Mouse (Mus musculus) skeletal muscle tissue, adult 2 months (tissue): Measurements from ENCODE around the gene Msi2.
A peak's percentile ranks its signal among the peaks of the same experiment; 100 is the strongest.

Source experiments
- DNase-seq: peaks from one replicate; pipeline ENCODE4 v3.0.0-alpha.2; 2012; ENCODE audit warnings: low read depth, low spot score

The Msi2 gene

GRCm38 (mm10) chr11:88592099-88592498 is 126.2 kb downstream of the Msi2 start:
- DNase-seq: no peak

- no peak for DNase-seq
Observed at GRCm38 (mm10) chr11:88590647-88591046, 127.7 kb downstream of the Msi2 start.

DNA sequence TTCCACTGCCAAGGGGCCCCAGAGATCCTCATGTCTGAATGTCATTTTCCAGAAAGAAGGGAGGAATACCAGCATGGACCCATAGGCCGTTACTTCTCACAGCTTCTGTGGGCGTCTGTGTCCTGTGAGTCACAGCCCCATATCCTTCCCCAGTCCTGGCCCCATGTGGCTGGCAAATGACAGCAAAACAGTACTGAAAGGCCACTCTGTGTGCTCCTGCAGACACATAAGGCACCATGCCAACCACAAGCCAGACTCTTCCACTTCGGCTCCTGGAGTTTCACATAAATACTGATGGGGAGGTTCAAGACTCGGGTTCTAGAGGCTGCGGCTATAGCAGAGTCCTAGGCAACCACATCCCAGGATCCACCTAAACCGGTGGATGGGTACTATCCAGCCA is 128.7 kb downstream of the Msi2 start:
- DNase-seq: no peak

GRCm38 (mm10) chr11:88588688-88589210 is 129.6 kb downstream of the Msi2 start:
- DNase-seq: no peak

DNA sequence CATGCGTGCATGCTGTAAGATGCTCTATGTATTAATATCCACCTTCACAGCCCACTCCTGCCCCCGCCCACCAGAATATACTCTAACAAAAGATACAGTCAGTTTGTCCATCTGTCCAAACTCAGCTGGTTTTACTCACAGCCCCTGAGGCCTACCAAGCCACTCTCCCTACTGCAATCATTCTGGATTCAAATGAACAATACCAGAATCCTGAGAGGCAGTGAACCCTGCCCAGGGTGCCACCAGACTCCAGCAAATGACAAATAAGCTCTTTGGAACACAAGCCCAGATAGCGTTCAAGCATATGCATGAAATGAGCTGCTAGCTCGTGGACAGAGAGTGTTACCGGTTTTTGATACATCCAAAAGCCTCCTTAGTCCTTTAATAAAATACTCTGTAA is 130.6 kb downstream of the Msi2 start:
- DNase-seq: no peak

DNA sequence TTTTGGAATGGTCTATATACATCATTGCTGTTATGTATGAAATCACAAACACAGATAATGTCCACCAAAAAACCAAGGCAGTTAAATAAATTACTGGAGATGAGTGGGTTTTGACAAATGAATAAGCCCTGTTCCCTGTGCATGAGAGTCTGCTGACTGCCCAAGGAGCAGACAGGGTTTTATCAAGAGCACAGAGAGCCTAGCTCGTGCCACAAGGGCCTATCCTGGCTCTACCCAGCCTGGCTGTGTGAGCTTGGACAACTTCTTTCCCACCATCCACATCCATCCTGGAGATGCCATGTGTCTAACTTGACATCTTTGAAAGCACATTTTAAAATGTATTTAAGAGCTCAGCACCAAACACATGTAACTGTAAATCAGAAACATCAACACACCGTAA is 132.4 kb downstream of the Msi2 start:
- no peak for DNase-seq

DNA sequence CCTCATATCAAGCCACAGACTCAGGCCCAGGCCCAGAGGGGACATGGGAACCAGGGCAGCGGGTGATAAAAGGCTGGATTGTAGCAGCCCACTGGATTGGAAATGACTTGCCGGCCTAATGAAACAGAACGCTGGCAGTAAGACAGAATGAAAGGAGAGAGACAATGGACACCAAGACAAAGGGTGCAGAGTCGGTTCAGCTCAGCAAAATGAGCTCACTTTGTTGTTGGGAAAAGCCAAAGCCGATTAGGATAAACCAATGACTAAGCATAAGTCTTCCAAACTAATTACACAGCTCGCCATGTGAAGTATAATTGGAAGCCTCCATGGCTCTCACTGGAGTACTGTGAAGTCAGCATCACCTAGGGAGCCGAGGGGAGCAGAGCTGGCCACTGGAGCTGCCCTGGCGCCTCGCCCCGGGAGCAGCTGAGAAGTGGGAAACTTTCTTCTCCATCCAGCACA is 133.1 kb downstream of the Msi2 start:
- DNase-seq: peak; percentile 43

- DNase-seq: no peak
Observed at GRCm38 (mm10) chr11:88583866-88584265, 134.4 kb downstream of the Msi2 start.

GRCm38 (mm10) chr11:88583259-88583833 is 135.0 kb downstream of the Msi2 start:
- DNase-seq: no peak

DNA sequence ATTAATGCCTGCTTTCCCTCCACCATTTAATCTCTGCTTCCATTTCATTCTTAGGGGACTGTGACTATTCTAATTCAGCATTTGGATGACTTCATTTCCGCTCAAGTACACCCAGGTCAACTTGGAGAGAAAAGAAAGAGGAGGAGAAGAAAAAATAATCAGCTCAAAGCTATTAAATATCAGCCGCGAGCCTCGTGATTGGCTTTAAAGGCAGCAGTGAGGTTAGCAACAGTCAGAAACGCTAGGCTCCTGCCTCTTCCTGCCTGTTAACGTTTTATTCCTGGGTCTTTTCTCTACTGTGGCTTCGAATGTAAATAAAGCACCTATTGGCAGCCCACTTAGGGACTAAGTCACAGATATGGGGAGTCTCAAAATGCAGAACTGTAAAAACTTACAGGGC is 135.5 kb downstream of the Msi2 start:
- DNase-seq: peak; percentile 53

- no peak for DNase-seq
Observed at GRCm38 (mm10) chr11:88582021-88582707, 136.1 kb downstream of the Msi2 start.

DNA sequence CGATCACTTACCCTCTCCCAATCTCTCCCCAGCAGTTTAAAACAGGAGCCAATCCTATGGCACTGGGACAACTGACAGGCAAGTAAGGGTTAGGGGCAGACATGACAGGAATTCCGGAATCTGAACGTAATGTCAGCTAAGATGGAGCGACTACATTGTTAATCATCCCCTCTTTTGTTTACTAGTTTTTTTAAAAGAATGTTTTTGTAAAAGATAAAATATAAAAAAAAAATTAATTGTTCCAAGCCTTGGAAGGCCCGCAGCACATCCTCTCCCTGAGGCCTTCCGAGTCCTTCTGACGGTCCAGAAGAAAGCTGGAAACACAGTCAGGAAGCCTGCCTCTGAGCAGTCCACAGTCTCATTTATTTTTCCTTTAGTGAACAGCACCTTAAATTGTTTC is 136.9 kb downstream of the Msi2 start:
- no peak for DNase-seq

- no peak for DNase-seq
Observed at GRCm38 (mm10) chr11:88578700-88579099, 139.6 kb downstream of the Msi2 start.

DNA sequence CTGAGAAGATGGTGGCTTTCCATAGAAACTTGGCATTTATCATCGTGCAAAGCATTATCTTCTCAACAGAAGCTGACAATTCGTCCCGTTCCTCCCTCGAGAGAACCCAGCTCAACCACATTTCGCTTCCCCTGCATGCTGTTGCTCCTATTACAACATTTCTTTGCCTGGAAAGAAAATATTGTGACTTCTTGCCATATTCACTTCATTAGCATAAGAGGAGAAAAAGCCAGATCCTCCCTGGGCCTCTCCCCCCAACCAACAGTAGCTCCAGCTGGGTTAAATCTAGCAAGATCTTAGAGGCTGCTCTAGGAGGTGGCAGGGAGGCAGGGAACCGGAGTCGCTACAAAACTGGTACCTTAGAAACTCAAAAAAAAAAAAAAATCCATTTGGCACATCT is 141.2 kb downstream of the Msi2 start:
- DNase-seq: no peak

DNA sequence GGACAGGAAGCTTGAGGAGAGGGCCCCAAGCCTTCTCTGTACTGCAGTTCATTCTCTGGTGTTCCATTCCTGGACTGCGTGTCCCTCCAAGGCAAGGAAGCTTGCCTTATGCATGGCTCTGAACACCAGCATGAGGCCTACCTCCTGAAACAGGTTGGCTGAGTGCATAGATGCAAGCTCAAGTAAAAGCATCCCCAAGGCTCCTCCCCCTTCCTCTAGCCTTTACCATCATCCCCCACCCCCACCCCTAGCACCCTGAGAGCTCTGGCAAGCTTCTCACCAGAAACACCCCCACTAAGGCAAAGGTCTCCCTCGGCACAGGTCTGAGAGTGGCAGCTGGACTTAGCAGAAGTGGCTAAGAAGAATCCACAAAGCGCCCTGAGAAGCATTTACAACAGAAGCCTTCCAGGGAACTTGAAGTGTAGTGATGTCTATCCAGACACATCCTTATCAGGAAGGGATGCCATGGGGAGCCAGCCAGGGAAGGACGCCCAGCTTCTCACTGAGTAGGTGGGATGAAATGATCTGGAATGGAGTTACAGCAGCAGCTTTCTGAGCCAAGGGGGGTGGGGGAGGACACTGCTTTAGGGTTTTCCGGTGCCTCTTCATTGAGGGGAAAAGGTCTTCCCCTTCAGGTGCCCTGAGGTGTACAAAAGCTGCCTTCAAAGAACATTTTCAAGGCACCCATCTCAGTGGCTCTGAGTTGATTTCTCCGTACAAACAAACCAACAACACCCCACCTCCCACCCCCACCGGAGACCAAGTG is 141.9 kb downstream of the Msi2 start:
- DNase-seq: no peak

GRCm38 (mm10) chr11:88574575-88575360 is 143.5 kb downstream of the Msi2 start:
- DNase-seq: peak; percentile 54

DNA sequence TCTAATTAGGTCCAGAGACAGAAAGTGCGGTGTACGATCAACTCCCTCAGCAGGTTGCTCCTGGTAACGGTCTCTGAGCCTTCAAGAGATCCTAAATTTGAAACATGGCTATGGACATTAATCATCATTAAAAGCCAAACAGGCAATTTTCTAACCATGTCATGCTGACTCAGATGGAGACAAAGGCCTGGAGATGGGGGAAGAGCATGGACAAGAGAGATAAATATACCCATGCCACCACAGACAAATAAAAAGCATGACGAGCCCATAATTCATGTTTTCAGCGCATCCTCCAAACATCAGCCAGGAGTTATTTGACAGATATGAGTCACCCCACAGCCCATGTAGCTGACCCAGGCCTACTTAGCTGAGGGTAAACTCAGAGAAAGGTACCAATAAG is 145.3 kb downstream of the Msi2 start:
- DNase-seq: no peak

- no peak for DNase-seq
Observed at GRCm38 (mm10) chr11:88572461-88572860, 145.9 kb downstream of the Msi2 start.

DNA sequence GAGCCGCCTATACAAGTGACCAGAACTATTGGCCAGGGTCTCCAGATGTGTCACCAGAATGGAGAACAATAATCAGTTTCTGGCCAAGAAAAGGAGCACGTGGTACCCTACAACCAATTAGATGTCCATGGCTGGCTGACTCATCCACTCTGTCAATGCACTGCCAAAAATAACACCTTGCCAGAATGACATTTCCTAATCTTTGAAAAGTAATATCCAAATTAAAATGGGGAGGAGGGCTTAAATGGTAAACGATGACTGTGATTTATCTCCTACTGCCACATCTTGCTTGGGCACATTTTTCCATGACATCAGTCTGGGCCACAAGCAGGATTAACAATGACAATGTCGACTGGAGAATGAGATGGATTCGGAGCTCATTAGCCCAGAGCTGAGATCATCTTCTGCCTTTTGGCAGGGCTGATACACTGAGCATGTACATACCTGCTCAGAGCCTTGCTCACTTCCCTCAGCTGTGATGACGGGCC is 147.6 kb downstream of the Msi2 start:
- DNase-seq: no peak

DNA sequence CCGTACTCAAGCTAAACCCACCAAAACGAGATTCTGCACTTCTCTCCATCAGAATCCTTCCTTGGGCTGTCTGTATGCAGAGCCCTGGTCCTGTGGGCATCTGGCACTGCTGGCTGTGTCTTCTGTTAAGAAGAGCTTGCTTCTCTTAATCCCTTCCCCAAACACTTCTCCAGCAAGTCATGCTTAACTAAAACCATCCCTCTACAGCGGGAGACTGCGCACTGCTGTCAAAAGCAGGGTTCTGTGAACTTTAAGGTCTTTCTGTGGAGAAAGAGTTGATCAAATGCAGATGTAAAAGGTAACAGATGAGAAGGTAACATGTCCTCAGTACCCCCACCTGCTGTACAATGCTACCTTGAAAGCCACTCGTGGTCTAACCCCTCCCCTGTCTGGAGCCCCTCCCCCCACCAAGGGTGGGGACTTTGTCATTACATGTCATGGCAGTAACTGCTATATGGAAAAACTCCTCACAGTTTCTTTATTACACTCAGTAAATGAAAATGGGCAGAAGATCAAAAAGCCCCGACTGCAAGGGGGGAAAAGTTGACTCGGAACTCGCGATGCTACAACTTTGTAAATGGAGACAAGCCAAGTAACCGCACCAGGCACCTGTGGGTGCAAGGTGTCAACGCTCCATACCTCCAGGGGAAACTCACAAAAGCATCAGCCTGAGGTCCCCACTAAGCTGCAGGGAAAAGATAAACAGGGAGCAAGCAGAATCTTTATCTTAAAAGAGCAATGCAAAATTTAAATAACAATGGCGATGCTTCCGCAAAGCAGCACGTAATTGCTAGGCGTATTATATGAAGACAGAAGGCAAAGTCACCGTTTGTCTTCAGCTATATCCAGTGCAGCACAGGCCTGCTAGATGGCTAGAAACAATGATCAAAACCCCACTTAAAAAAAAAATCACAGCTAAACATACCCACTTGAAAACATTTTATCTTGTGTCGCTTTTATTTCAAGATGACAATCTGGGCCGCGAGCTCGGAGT is 151.4 kb downstream of the Msi2 start:
- DNase-seq: no peak
